Mouse (Mus musculus) hindbrain, embryonic 12.5 days (tissue): ENCODE measurements at regions not wholly inside any gene's neighbourhood (a gene's known extent, or its start where the extent isn't known, plus 50 kb on each side); places are given as distances from the start of the nearest gene placed in this dataset.

Experiments
- ATAC-seq: fragments of 200-750 bp; cut with Nextera tagmentation; 2 replicates; pipeline ENCODE4 v1.8.0; 2017; ENCODE audit warnings: moderate TSS enrichment; ENCODE audit not compliant: low FRiP score
- H3K27ac ChIP-seq: fragments of 300-500 bp; sonication (generic); 2 replicates; pipeline ENCODE4 v1.5.1; 2016; ENCODE audit warnings: mild to moderate bottlenecking
- H3K27me3 ChIP-seq: fragments of 300-500 bp; sonication (generic); 2 replicates; pipeline ENCODE4 v1.6.1; 2016; ENCODE audit warnings: mild to moderate bottlenecking
- H3K36me3 ChIP-seq: fragments of 300-500 bp; sonication (generic); 2 replicates; pipeline ENCODE4 v1.6.1; 2016; ENCODE audit warnings: mild to moderate bottlenecking
- H3K4me1 ChIP-seq: fragments of 300-500 bp; sonication (generic); 2 replicates; pipeline ENCODE4 v1.6.1; 2016
- H3K4me2 ChIP-seq: fragments of 300-500 bp; sonication (generic); replicated peaks from 2 replicates; pipeline ENCODE4 v1.6.1; 2016; ENCODE audit warnings: mild to moderate bottlenecking
- H3K4me3 ChIP-seq: fragments of 300-500 bp; sonication (generic); 2 replicates; pipeline ENCODE4 v1.5.1; 2016; ENCODE audit warnings: mild to moderate bottlenecking
- H3K9ac ChIP-seq: fragments of 300-500 bp; sonication (generic); 2 replicates; pipeline ENCODE4 v1.6.1; 2016; ENCODE audit warnings: mild to moderate bottlenecking, moderate library complexity
- H3K9me3 ChIP-seq: fragments of 300-500 bp; sonication (generic); replicated peaks from 2 replicates; pipeline ENCODE4 v1.6.1; 2016; ENCODE audit warnings: mild to moderate bottlenecking
- whole genome bisulfite sequencing: fragments of 180-500 bp; shearing (Covaris S2); methylation state at CpG from one replicate; pipeline ENCODE4 v1.1.7; 2016; 5-methylcytosine and 5-hydroxymethylcytosine counted together

DNA sequence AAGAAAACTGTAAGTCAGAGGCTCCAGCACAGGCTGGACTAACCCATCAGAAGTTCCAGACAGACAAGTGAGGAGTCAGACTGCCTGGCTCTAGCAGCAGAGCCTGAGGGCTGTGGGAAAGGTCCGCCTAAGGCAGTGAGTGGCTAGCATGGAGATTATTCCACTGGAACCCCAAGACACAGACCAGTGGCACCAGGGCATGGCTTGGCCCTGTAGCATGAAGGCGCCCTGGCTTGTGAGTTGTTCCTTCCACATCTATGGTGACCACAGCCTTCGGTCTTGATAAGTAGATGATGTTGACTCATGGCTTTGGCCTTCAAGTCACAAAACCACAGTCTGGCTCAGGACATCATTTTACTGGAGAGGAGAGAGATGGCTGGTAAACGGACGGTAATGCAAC is 60.7 kb upstream of the Myl10 start:
- ATAC-seq = no peak
- Histone ChIP-seq H3K36me3 (no peaks in the 10 kb centered on the region), H3K27me3 (0 out of 2 replicates have a peak, but pooled peaks cover 4% of the 10 kb centered on the region), H3K4me1 (no peaks in the 10 kb centered on the region), H3K9ac (no peak overlapping the region), H3K9me3 (no peaks in the 10 kb centered on the region), H3K27ac (no peak overlapping the region), H3K4me2 (no peak overlapping the region), H3K4me3 (no peak overlapping the region)
- WGBS = 85% methylated on average over 5 of the region's 5 CpGs

DNA sequence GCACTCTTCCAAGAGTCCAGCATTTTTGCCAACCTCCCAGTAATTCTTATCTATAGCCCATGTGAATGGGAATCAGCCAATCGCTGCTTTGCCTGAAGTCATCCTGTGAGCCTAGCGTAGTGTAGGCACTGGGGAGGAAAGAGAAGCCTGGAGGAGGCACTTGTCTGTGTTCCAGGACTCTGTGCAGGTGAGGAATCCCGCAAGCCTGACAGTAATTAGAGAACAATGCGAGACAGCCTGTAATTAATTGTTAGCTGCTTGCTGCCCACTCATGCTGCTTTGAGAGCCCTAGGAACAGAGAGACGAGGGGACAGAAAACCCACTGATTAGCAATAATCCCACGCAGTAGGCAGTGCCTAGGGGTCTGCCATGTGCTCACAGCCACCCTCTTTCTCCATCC is 59.0 kb upstream of the Myl10 start:
- Histone ChIP-seq H3K27me3 (0 out of 2 replicates have a peak, but pooled peaks cover 4% of the 10 kb centered on the region), H3K4me1 (0 out of 2 replicates have a peak, but pooled peaks cover 4% of the 10 kb centered on the region), H3K9ac (no peak overlapping the region), H3K9me3 (no peaks in the 10 kb centered on the region), H3K27ac (no peak overlapping the region), H3K36me3 (no peaks in the 10 kb centered on the region), H3K4me3 (no peak overlapping the region), H3K4me2 (no peak overlapping the region)
- 73% methylated on average over 6 of the region's 6 CpGs for WGBS
- no peak for ATAC-seq

DNA sequence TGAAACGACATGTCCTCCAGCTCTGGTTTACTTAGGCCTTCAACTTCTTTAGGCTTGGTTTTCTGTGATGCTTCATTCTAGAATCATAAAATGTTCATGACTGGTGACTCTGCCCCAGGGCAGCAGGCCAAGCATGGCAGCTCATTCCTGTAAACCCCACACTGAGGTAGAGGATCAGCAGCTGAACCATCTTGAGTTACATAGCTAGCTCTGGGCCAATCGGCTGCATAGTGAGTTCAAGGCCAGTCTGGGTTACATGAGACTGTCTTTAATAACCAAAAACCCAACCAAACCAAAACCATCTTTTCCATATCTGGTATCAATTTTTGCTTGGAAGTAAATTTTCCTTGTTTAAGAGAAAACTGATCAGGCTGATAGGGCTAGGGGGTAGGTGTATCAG is 57.8 kb upstream of the Myl10 start:
- WGBS = 89% methylated on average over 2 of the region's 2 CpGs
- Histone ChIP-seq H3K9ac (no peak overlapping the region), H3K9me3 (no peaks in the 10 kb centered on the region), H3K27ac (no peak overlapping the region), H3K4me2 (no peak overlapping the region), H3K4me3 (no peak overlapping the region), H3K27me3 (0 out of 2 replicates have a peak, but pooled peaks cover 4% of the 10 kb centered on the region), H3K4me1 (0 out of 2 replicates have a peak, but pooled peaks cover 4% of the 10 kb centered on the region), H3K36me3 (no peaks in the 10 kb centered on the region)
- ATAC-seq = no peak

DNA sequence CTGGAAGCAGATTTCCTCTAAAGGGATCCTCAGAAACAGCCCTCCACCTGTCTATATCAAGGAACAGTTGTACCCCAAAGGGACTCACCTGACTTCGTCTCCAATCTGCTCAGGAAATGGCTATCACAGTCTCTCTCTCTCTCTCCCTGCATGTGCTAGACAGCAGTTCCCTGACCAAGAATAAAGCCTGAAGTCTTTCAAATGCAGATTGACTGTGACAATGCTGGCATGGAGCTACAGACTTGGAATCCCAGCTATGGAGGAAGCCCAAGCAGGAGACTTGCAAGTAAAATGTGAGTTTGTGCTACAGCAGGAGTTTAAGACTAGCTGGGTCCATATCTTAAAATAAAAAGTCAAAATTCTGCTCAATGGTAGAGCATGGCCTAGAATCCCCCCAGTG is 56.5 kb upstream of the Myl10 start:
- no peak for ATAC-seq

DNA sequence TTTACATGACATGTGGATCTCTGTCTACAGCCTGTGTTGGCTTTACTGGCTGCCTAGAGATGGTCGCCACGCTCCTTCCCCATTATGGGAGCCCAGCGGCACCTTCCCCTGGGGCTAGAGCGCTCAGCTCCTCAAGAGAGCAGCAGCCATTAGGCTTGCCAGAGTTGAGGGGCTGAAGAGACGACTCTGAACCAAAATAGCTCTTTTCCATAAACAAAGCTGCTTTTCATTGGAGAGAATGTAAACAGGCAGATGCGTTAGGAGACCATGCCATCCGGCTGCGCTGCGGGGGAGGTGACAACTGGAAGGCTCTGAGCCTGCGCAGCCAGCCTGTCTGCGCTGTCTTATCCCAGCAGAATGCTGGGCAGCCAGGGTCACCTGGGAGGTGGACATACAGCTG is 55.1 kb upstream of the Myl10 start:
- no peak overlapping the region for H3K4me3 ChIP-seq
- H3K9me3 ChIP-seq = no peaks in the 10 kb centered on the region
- H3K27me3 ChIP-seq = no peaks in the 10 kb centered on the region
- no peak for ATAC-seq
- 0 out of 2 replicates have a peak, but pooled peaks cover 4% of the 10 kb centered on the region for H3K4me1 ChIP-seq
- no peak overlapping the region for H3K4me2 ChIP-seq
- H3K9ac ChIP-seq = no peak overlapping the region
- 63% methylated on average over 11 of the region's 11 CpGs for WGBS
- H3K27ac ChIP-seq = no peak overlapping the region
- no peaks in the 10 kb centered on the region for H3K36me3 ChIP-seq

More for the DNA sequence above, 56.5 kb upstream of the Myl10 start:
- Histone ChIP-seq H3K4me2 (no peak overlapping the region), H3K4me1 (0 out of 2 replicates have a peak, but pooled peaks cover 4% of the 10 kb centered on the region), H3K9ac (no peak overlapping the region), H3K4me3 (no peak overlapping the region), H3K9me3 (no peaks in the 10 kb centered on the region), H3K27me3 (no peaks in the 10 kb centered on the region), H3K27ac (no peak overlapping the region), H3K36me3 (no peaks in the 10 kb centered on the region)
- WGBS = 40% methylated on average over 1 of the region's 1 CpGs

DNA sequence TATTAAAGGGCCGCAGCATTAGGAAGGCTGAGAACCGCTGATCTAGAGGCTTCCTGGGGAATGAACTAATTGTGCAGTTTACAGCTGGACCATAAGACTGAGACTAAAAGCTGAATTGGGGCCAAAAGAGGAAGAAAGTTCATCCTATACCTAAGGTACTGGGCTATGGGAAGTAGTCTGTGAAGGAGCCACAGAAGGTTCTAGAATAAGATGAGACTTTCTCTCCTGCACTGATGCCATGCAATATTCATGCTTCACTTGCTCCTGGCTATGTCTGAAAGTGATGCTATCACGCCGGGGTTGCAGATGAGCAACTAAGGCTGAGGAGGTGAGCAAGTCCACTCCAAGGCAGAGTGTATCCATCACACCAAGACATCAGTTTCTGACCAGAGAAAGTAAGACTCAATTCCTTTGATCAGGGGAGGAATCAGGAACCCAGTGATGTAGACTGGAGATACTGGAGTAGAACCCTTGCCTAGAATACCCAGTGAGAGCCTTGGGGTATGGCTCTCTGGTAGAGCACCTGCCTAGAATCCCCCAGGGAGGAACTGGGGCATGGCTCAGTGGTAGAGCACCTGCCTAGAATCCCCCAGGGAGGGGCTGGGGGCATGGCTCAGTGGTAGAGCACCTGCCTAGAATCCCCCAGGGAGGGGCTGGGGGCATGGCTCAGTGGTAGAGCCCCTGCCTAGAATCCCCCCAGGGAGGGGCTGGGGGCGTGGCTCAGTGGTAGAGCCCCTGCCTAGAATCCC is 51.9 kb upstream of the Myl10 start:
- no peak overlapping the region for H3K4me3 ChIP-seq
- no peaks in the 10 kb centered on the region for H3K27me3 ChIP-seq
- no peak overlapping the region for H3K9ac ChIP-seq
- no peak overlapping the region for H3K4me2 ChIP-seq
- WGBS = 92% methylated on average over 5 of the region's 5 CpGs
- no peaks in the 10 kb centered on the region for H3K36me3 ChIP-seq
- ATAC-seq = no peak
- no peak overlapping the region for H3K27ac ChIP-seq
- H3K4me1 ChIP-seq = 0 out of 2 replicates have a peak, but pooled peaks cover 4% of the 10 kb centered on the region
- H3K9me3 ChIP-seq = no peaks in the 10 kb centered on the region

DNA sequence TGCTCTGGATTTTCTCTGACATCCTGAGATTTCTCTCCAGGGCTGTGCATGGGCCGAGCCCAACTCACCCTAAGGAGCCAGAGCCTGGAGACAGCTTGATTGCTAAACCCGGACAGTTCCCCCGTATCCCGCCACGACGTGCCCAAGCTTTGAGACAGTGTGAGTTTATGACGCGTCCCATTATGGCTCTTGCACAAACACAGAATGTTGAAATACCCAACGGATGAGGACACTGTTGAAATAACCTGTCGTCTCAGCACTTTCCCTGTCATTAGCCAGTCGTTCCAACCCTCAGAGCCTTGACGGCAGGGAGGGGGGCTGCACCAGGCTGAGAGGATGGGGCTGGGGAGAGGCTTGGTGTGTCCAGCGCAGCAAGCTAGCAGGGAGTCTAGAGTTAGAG is 50.7 kb upstream of the Myl10 start:
- no peak overlapping the region for H3K4me3 ChIP-seq
- H3K27me3 ChIP-seq = no peaks in the 10 kb centered on the region
- H3K4me1 ChIP-seq = 0 out of 2 replicates have a peak, but pooled peaks cover 4% of the 10 kb centered on the region
- H3K9ac ChIP-seq = no peak overlapping the region
- ATAC-seq = no peak
- no peak overlapping the region for H3K4me2 ChIP-seq
- no peaks in the 10 kb centered on the region for H3K9me3 ChIP-seq
- no peak overlapping the region for H3K27ac ChIP-seq
- WGBS = 81% methylated on average over 13 of the region's 13 CpGs
- H3K36me3 ChIP-seq = no peaks in the 10 kb centered on the region
